ENCODE assay signal across 27 mouse cellular contexts in genomic region chr13:103073461-103073860, GRCm38 (mm10).
DNase-seq lines count a peak whose midpoint lies in the region; ATAC-seq and TF ChIP-seq lines count a peak whose summit lies in the region.
"Had no signal": no experiment of that assay in that cellular context is flagged by ENCODE, and none has a peak within 500 bp of the region (broad histone marks: within the 10 kb centered on the region; RNA-seq: fewer than 3 reads in every experiment).

No protein-coding gene starts in this region.

- no peak overlapping the region for H3K4me3 ChIP-seq in lung, postnatal 0 days (ENCODE audit: low read depth, low read length)
- H3K4me3 ChIP-seq: forebrain, embryonic 10.5 days; forebrain, embryonic 13.5 days; heart, embryonic 15.5 days; hindbrain, embryonic 10.5 days; hindbrain, embryonic 13.5 days had no signal

- no peak for TF ChIP-seq CTCF in lung, postnatal 0 days (IDR thresholded peaks at IDR 0.05)

- no peaks in the 10 kb centered on the region for H3K4me1 ChIP-seq in lung, postnatal 0 days (ENCODE audit: insufficient read depth, low read depth, low read length)
- H3K4me1 ChIP-seq: forebrain, embryonic 10.5 days; forebrain, embryonic 13.5 days; hindbrain, embryonic 10.5 days; hindbrain, embryonic 13.5 days had no signal

- no peaks in the 10 kb centered on the region for H3K9me3 ChIP-seq in lung, postnatal 0 days (ENCODE audit: low read length)
- H3K9me3 ChIP-seq: forebrain, embryonic 13.5 days; heart, embryonic 15.5 days; hindbrain, embryonic 10.5 days; hindbrain, embryonic 13.5 days had no signal

- peak; percentile 32 for ATAC-seq in lung, postnatal 0 days
- ATAC-seq: activated CD4-positive, CD25-positive, alpha-beta regulatory T cell, adult 4 months; CD4-positive, CD25-positive, alpha-beta regulatory T cell, adult 4 months; forebrain, embryonic 13.5 days; forebrain, embryonic 16.5 days; hindbrain, embryonic 16.5 days; intestine, embryonic 16.5 days had no signal

- H3K4me2 ChIP-seq in lung, postnatal 0 days (replicated peaks; ENCODE audit: low read depth, low read length): no peak overlapping the region
- H3K4me2 ChIP-seq: forebrain, embryonic 13.5 days; heart, embryonic 11.5 days; heart, embryonic 15.5 days; hindbrain, embryonic 13.5 days had no signal

- H3K9ac ChIP-seq in lung, postnatal 0 days (replicated peaks; ENCODE audit: low read depth): no peak overlapping the region
- H3K9ac ChIP-seq: forebrain, embryonic 13.5 days; heart, embryonic 15.5 days; hindbrain, embryonic 13.5 days had no signal

- H3K36me3 ChIP-seq in lung, postnatal 0 days (ENCODE audit: insufficient read depth, low read length): no peaks in the 10 kb centered on the region
- H3K36me3 ChIP-seq: forebrain, embryonic 10.5 days; heart, embryonic 15.5 days; hindbrain, embryonic 10.5 days; hindbrain, embryonic 13.5 days had no signal

- no peak overlapping the region for H3K27ac ChIP-seq in lung, postnatal 0 days (ENCODE audit: low read length)
- H3K27ac ChIP-seq: forebrain, embryonic 10.5 days; forebrain, embryonic 13.5 days; heart, embryonic 15.5 days; hindbrain, embryonic 10.5 days; hindbrain, embryonic 13.5 days had no signal

- WGBS in lung, postnatal 0 days: 50% methylated on average over 4 of the region's 4 CpGs

- DNase-seq in adrenal gland, adult 2 months: peak; percentile 49
- DNase-seq in adrenal gland, postnatal 10 days: no peak
- peak; percentile 17 for DNase-seq in lung, postnatal 0 days (ENCODE audit: low spot score)
- DNase-seq in lung, postnatal 25 days (ENCODE audit: low spot score): no peak
- DNase-seq in NIH3T3 (ENCODE audit: low read depth): peak; percentile 9
- peak; percentile 33 to 37 for DNase-seq in adrenal gland, postnatal 36 days
- DNase-seq in layer of hippocampus, postnatal 10 days (ENCODE audit: low spot score in 2 of 2): no peak
- DNase-seq: cerebellum, adult 11-12 months; cerebellum, adult 8-10 months; cerebellum, postnatal 10 days; cerebellum, postnatal 36 days; gastrocnemius, postnatal 10 days; gastrocnemius, postnatal 36 days; heart, postnatal 10 days; heart, postnatal 36 days; kidney, adult 18-20 months had no signal

- no peaks in the 10 kb centered on the region for H3K27me3 ChIP-seq in lung, postnatal 0 days (replicated peaks; ENCODE audit: insufficient read depth, low read length)
- H3K27me3 ChIP-seq: forebrain, embryonic 13.5 days; heart, embryonic 15.5 days; hindbrain, embryonic 13.5 days had no signal

- TF ChIP-seq EP300 in lung, postnatal 0 days (IDR thresholded peaks at IDR 0.05): no peak

Comparison
In these comparisons a context has a peak if more than half of its experiments do, and no peak if none do; other contexts are left out.
1. DNase-seq: peak in adrenal gland, adult 2 months (single experiment), lung, postnatal 0 days (single experiment), NIH3T3 (single experiment) and adrenal gland, postnatal 36 days (2 of 2); none in adrenal gland, postnatal 10 days (single experiment), lung, postnatal 25 days (single experiment) and layer of hippocampus, postnatal 10 days (0 of 2).